Mouse (Mus musculus) testis, adult 2 months (tissue): ENCODE results near the gene Cpa2.

Source experiments
- CTCF ChIP-seq: fragments of 200-500 bp; IDR thresholded peaks from 2 replicates; pipeline ENCODE4 v1.5.1; 2012; ENCODE audit warnings: low read depth, mild to moderate bottlenecking, inconsistent platforms, low read length, moderate library complexity; ENCODE audit not compliant: control insufficient read depth, insufficient read depth, insufficient replicate concordance
- POLR2A ChIP-seq: fragments of 200-500 bp; IDR thresholded peaks from 2 replicates; pipeline ENCODE4 v1.6.1; 2012; ENCODE audit warnings: low read depth, mild to moderate bottlenecking, inconsistent platforms, low read length, moderate library complexity; ENCODE audit not compliant: control insufficient read depth

DNA sequence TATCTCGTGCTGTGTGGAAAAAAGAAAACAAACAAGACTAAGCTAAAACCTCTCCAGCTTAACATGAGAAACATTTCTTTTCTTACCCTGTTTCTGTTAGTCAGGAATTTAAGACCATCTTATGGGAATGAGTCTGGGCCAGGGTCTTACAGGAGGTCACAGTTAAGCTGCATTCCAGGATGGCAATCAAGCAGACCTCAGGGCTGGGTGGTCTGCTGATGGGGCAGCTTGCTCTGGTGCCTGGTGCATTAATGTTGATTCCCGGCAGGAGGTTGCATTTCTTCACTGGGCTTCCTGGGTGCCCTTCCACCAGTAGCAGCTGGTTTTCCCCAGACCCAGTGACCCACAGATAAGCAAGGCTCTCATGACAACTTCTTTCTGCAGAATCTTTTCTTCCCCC, 48.4 kb downstream of the Cpa2 start:
- TF ChIP-seq CTCF (no peak), POLR2A (no peak)
